Mouse (Mus musculus): Measurements from ENCODE around the gene Ddah1.

DNA sequence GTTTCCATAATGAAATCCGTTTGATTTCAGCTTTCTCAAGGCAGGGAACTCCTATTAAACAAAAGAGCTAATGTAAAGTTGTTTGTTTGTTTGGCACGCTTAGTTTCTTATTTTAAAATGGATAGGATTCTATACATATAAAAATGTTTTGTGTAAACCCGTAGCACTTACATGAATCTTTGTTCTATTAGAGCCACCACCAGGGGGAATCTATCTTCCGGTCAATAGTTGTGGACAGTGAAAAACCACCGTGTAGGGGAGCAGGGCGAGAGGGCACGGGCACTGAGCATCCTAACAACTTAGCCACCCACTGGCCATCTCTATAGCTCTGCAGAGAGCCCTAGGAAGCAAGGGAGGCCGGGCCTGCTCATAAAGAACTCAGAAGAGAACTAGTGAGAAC is 33.4 kb upstream of the Ddah1 start:
- TF ChIP-seq FLI1 (IDR thresholded peaks at IDR 0.05; ENCODE audit: low read length) (no peak), GATA1 (IDR thresholded peaks at IDR 0.05; ENCODE audit: borderline replicate concordance, low read length) (no peak)

Data from megakaryocyte, embryonic 14.5 days (primary cell).